Mouse (Mus musculus): ENCODE results near the gene D930048N14Rik. TPM values are rescaled to one million over a fixed set of nuclear protein-coding genes. Genes with fewer than 3 reads are reported as not detected.
A peak's percentile ranks its signal among the peaks of the same experiment; 100 is the strongest.
"Not testable (repeated sequence)": the region's sequence is repeated elsewhere in the genome, so short reads cannot be mapped to it uniquely, and the experiment has no call there.

D930048N14Rik gene
- 1.6 and 2.0 TPM in 2 replicates for polyA plus RNA-seq (2016; fragmentation: Nextera tagmentation; extraction: Ambion mirVana)

DNA sequence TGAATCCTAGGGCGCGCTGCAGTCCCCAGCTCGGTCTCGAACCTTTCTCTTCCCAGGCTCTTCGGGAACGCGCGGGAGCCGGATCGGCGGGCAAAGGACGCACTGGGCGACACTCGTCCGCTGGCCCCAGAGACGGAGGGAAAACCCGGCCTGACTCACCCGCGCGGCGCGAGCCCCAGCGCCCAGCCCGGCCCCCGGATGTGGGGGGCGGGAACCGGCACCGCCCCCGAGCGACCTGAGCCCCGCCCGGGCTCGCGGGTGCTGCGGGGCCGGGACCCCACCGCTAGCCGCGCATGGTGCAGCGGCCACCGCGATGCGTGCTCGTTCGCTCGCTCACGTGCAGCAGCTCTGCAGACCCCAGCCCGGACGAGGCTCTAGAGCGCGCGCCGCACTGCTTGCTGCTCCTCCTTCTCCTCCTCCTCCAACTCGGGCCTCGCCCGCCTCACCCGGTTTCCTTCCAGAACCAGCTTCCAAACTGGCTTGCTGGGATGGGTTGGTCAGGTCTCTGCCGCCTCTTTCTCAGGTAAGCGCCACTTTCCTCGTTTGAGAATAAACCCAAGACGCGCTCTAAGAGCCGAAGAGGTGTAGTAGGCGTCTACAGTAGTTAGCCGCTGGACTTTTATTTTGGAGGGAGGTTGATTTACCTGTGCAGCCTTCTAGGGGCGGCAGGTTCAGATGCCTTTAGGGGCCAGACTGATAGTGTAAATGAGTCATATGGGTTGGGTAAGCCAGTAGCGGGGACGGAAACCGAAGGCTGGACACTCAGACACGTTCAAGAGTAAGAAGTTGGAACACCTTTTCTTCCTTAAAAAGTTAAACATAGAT is at the start of gene D930048N14Rik, which contains the start of gene N4bp3:
Gene D930048N14Rik, plus strand, starts transcription at position 264 of the 825 bp plus-strand sequence.
Gene N4bp3, minus strand, starts transcription at position 152 of the 825 bp plus-strand sequence.
- peak; percentile 71 for DNase-seq (ENCODE audit: extremely low spot score, low spot score)
- H3K27me3 ChIP-seq (ENCODE audit: poor library complexity, severe bottlenecking) = peaks cover 32% of the 10 kb centered on the region
- no peaks in the 10 kb centered on the region for H3K9me3 ChIP-seq
- H3K27ac ChIP-seq = peak within 1 kb of the TSS; percentile 87
- H3K4me3 ChIP-seq = peak within 1 kb of the TSS; percentile 78
- H3K4me1 ChIP-seq = peaks cover 54% of the 10 kb centered on the region
- peaks cover under 1% of the 10 kb centered on the region; the same call in 1 of the 2 replicates for H3K36me3 ChIP-seq (replicated peaks)
- under 1% methylated on average over 70 of the region's 70 CpGs for WGBS

DNA sequence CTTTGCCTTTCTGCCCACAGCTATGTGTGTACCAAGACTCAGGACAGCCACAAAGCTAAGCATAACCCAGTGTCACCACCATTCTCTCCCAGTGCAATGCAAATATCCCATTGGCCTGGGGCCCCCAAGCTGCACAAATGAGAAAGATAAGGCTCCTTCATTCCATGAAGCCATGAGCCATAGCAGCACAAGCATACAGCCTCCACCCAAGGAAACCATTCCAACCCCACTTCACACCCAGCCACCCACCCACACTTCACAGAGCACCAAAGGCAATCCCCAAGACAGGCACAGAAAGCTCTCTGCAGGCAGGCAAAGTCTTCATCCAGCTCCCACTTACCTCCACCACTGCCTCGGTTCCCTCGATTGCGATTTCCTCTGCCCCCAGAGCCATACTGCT is 48.5 kb upstream of the D930048N14Rik start:
- peaks cover 89% of the 10 kb centered on the region for H3K36me3 ChIP-seq (replicated peaks)
- H3K27ac ChIP-seq = no peak overlapping the region
- H3K9me3 ChIP-seq = no peaks in the 10 kb centered on the region
- DNase-seq (ENCODE audit: extremely low spot score, low spot score) = no peak
- peaks cover 45% of the 10 kb centered on the region for H3K4me1 ChIP-seq
- WGBS = 89% methylated on average over 3 of the region's 3 CpGs
- H3K27me3 ChIP-seq (ENCODE audit: poor library complexity, severe bottlenecking) = no peaks in the 10 kb centered on the region
- H3K4me3 ChIP-seq = peak overlapping the region; percentile 21; the same call in 1 of the 2 replicates

DNA sequence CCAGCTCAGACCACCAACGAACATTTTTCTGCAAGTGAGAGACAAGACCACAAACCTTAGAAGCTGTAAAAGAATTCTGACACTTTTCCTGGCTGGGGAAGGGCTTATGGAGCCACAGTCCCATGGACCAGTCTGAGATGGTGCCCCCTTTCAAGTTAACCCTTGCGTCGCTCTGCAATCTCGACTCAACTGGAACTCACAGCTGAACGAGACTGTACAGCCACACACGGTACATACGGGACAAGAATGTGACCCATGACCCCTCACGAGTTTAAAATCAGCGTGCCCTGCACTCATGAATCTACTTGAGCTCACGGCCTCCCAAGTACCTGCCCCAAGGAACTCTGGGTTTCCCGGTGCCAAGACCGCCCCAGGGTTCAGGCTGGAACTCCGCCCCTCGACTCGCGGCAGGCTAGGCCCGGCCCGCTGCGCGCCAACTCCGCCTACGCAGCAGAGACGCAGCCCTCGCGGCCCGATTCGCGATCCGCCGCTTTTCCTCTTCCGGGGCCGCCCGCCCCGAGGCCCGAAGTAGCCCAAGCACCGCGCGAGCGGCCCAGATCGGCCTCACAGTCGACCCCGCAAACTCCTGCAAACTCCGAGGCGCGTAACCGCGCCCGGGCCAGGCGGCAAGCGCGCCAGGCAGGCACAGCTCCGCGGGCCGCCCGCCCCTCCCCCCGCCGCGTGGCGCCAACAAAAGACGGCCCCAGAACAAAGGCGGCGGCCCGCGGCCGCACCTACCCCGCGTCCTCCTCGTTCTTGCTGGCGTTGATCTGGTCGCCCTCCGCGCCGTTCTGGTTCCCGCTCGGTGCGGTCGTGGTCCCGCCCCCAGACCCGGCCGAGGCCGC is 44.9 kb upstream of the D930048N14Rik start:
- Histone ChIP-seq H3K36me3 (replicated peaks) (peaks cover 53% of the 10 kb centered on the region), H3K9me3 (no peaks in the 10 kb centered on the region), H3K4me3 (peak overlapping the region; percentile 74), H3K27me3 (ENCODE audit: poor library complexity, severe bottlenecking) (no peaks in the 10 kb centered on the region), H3K4me1 (peaks cover 51% of the 10 kb centered on the region), H3K27ac (peak overlapping the region; percentile 99)
- peak; percentile 72 for DNase-seq (ENCODE audit: extremely low spot score, low spot score)
- WGBS = under 1% methylated on average over 81 of the region's 81 CpGs

DNA sequence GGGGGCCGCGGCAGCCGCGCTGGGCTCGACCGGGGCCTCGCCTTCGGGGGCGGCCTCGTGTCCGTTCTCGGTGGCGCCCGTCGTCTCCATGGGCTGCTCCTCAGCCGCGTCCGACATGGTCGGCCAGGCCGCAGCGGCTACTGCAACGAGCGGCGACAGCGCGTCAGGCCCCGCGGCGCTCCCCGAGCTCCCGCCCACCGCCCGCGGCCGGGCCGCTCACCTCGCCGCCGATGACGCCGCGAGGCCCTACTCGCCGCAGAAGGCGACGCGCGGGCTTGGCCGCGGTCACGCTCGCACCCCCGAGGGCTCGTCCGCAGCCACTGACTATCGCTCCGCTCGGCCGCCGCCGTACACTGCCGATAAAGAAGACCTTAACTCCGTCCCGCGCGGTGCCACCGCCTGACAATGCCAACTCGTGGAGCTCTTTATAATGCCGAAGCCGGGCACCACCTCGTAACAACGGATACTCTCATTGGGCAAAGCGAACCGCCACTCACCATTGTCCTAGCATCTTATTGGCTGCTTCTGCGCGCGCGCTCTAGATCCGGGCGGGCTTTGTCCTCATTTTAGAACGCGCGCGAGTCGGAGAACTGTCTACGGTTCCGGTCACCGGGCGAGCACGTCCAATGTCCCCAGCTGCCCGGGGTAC is 44.2 kb upstream of the D930048N14Rik start, which contains the start of gene Hnrnpab:
Gene Hnrnpab, minus strand, starts transcription at position 401 of the 649 bp plus-strand sequence.
- Histone ChIP-seq H3K4me3 (peak within 1 kb of the TSS; percentile 74), H3K27me3 (ENCODE audit: poor library complexity, severe bottlenecking) (no peaks in the 10 kb centered on the region), H3K36me3 (replicated peaks) (peaks cover 46% of the 10 kb centered on the region), H3K4me1 (peaks cover 44% of the 10 kb centered on the region), H3K9me3 (no peaks in the 10 kb centered on the region), H3K27ac (peak within 1 kb of the TSS; percentile 99)
- under 1% methylated on average over 91 of the region's 91 CpGs for WGBS
- peak; percentile 99 for DNase-seq (ENCODE audit: extremely low spot score, low spot score)

DNA sequence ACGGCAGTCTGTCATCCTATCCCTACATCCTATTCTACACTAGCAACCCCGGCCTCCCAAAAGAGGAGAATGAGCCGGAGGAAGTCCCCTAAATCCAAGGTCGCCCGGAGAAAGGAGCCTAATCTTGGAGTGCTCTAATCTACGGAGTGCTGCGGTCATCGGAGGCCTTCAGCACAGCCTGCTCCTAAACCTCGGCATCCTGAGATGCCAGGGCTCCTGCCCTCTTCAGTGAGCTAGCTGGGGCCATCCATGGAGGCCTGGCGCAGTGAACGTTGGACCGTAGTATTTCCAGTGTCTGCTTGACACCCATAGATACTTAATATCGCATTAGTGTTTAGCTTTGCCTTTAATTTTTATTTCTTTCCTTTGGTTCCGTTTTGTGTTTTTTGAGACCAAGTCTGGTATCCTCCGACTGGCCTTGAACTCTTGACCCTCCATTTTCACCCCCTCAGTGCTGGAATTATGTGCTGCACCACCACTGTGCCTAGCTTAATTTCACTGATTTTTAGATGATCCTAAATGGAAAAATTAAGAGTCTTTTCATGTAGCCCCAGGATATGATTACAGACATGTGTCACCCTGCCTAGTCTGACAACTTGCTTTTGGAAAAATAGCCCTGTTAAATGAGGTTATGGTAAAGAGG is 43.5 kb upstream of the D930048N14Rik start:
- 12% methylated on average over 15 of the region's 15 CpGs for WGBS
- Histone ChIP-seq H3K4me1 (peaks cover 38% of the 10 kb centered on the region), H3K4me3 (peak overlapping the region; percentile 74), H3K27me3 (ENCODE audit: poor library complexity, severe bottlenecking) (no peaks in the 10 kb centered on the region), H3K36me3 (replicated peaks) (peaks cover 39% of the 10 kb centered on the region), H3K27ac (peak overlapping the region; percentile 99), H3K9me3 (no peaks in the 10 kb centered on the region)
- DNase-seq (ENCODE audit: extremely low spot score, low spot score) = no peak

DNA sequence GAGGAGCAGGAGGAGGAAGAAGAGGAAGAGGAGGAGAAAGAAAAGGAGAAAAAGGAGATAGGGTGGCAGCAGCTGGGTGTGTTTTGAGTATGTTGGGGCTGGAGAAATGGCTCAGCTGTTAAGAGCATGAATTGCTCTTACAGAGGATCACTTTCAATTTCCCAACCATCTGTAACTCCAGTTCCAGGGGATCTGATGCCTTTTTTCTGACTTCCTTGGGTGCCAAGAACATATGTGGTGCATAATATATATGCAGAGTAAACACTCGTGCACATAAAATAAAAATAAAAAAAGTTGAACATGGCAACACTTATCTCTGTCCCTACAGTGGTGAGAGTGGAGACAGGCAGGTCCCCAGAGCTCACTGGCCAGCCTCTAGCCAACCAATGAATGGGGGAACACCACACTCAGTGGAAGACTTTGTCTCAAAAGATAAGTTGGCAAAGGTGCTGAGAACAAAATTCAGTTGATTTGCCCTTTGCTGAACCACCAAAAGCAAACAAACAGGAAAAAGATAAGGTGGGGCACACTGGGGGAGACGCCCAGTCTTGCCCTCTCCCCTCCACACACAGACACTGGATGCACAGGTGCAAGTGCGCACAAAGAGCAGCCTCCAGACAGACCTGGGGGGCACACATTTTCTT is 41.4 kb upstream of the D930048N14Rik start:
- WGBS = 87% methylated on average over 3 of the region's 3 CpGs

DNA sequence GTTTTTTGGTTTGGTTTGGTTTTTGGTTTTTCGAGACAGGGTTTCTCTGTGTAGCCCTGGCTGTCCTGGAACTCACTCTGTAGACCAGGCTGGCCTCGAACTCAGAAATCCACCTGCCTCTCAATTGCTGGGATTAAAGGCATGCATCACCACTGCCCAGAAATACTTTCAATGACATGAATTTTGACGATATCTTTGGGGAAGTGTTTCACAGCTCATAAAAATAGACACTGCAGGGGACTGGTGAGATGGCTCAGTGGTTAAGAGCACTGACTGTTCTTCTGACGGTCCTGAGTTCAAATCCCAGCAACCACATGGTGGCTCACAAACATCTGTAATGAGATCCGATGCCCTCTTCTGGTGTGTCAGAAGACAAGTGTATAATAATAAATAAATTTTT is 40.8 kb upstream of the D930048N14Rik start:
- WGBS = 90% methylated on average over 5 of the region's 5 CpGs
- not testable (repeated sequence) for H3K4me3 ChIP-seq
- peaks cover 12% of the 10 kb centered on the region for H3K36me3 ChIP-seq (replicated peaks)

More for the DNA sequence above, 41.4 kb upstream of the D930048N14Rik start:
- DNase-seq (ENCODE audit: extremely low spot score, low spot score) = no peak
- no peak overlapping the region for H3K27ac ChIP-seq
- peaks cover 18% of the 10 kb centered on the region for H3K4me1 ChIP-seq
- no peak overlapping the region for H3K4me3 ChIP-seq
- no peaks in the 10 kb centered on the region for H3K9me3 ChIP-seq
- peaks cover 18% of the 10 kb centered on the region for H3K36me3 ChIP-seq (replicated peaks)
- H3K27me3 ChIP-seq (ENCODE audit: poor library complexity, severe bottlenecking) = no peaks in the 10 kb centered on the region

DNA sequence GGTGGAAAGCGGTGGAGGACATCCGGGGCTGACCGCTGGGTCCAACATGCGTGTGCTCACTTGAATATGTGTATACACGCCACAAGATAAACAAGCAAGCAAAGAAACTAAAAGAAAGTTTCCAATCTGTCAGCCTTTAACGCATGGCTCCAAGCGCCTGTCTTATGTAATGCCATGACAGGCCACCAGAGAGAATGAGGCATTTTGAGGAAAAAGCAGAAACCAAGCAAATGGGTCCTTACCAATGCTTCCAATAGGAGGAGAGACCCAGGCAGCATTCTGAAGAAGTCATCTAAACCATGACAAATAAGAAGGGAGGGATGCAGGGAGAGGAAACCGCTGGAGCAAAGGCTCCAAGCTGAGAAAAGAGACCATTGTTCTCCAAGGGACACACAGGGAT is 36.5 kb upstream of the D930048N14Rik start:
- WGBS = 82% methylated on average over 8 of the region's 8 CpGs
- H3K4me3 ChIP-seq = no peak overlapping the region

More for the DNA sequence above, 40.8 kb upstream of the D930048N14Rik start:
- not testable (repeated sequence) for DNase-seq (ENCODE audit: extremely low spot score, low spot score); H3K27ac ChIP-seq; H3K27me3 ChIP-seq (ENCODE audit: poor library complexity, severe bottlenecking); H3K9me3 ChIP-seq
- peaks cover 18% of the 10 kb centered on the region for H3K4me1 ChIP-seq

DNA sequence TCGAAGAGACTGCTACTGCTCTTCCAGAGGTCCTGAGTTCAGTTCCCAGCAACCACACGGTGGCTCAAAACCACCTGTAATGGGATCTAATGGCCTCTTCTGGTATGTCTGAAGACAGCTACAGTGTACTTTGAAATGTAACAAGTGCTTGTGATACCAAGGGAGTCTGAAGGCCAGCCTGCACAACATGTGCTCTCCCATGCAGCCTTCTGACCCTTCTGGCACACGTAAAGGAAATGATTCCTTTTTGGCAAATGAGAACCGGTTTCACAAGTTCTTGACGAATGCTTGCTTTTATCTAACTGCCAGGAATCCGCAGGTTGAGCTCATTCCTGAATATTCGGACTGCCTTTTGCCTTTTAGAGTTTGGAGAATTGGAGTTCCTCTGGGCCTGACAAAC is 35.6 kb upstream of the D930048N14Rik start:
- H3K4me3 ChIP-seq = peak overlapping the region; percentile 43
- H3K27ac ChIP-seq = peak overlapping the region; percentile 83
- H3K36me3 ChIP-seq (replicated peaks) = no peaks in the 10 kb centered on the region
- H3K9me3 ChIP-seq = no peaks in the 10 kb centered on the region
- DNase-seq (ENCODE audit: extremely low spot score, low spot score) = no peak
- no peaks in the 10 kb centered on the region for H3K27me3 ChIP-seq (ENCODE audit: poor library complexity, severe bottlenecking)
- peaks cover 22% of the 10 kb centered on the region for H3K4me1 ChIP-seq
- WGBS = 55% methylated on average over 7 of the region's 7 CpGs

More for the DNA sequence above, 36.5 kb upstream of the D930048N14Rik start:
- Histone ChIP-seq H3K27ac (no peak overlapping the region), H3K9me3 (no peaks in the 10 kb centered on the region), H3K4me1 (peaks cover 19% of the 10 kb centered on the region), H3K36me3 (replicated peaks) (no peaks in the 10 kb centered on the region), H3K27me3 (ENCODE audit: poor library complexity, severe bottlenecking) (no peaks in the 10 kb centered on the region)
- no peak for DNase-seq (ENCODE audit: extremely low spot score, low spot score)

DNA sequence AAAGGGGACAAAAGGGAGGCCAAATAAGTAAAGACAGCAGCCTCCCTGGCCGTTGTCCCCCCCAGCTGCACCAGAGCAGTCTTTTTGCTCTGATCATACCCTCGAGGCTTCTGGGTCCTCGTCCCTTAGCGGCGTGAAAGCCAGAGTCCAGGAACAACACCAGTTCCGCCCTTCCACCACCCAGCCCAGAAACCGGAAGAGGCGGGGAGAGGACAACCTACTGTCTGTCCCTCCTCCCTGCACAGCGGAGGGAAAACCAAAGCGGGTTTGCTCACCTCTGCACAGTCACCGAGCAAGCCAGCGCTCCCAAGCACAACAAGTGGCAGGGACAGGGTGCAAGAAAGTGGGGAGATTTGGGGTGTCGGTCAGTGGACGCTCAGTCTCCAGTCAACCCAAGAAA is 35.2 kb upstream of the D930048N14Rik start:
- H3K36me3 ChIP-seq (replicated peaks) = no peaks in the 10 kb centered on the region
- 4% methylated on average over 14 of the region's 14 CpGs for WGBS
- no peaks in the 10 kb centered on the region for H3K27me3 ChIP-seq (ENCODE audit: poor library complexity, severe bottlenecking)
- peak; percentile 72 for DNase-seq (ENCODE audit: extremely low spot score, low spot score)
- peaks cover 26% of the 10 kb centered on the region for H3K4me1 ChIP-seq
- H3K9me3 ChIP-seq = no peaks in the 10 kb centered on the region
- H3K4me3 ChIP-seq = peak overlapping the region; percentile 43
- H3K27ac ChIP-seq = peak overlapping the region; percentile 83

DNA sequence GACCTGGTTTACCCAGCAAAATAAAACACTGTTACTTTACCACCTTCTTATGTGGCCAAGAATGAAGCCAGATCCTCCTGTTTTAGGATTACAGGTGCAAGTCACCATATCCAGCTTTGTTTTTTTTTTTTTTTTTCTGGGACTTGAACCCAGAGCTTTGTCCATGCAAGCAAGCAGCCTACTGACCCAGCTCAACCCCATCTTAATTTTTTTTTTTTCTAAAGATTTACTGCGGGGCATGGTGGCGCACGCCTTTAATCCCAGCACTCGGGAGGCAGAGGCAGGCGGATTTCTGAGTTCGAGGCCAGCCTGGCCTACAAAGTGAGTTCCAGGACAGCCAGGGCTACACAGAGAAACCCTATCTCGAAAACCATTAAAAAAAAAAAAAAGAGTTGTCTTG is 34.6 kb upstream of the D930048N14Rik start:
- Histone ChIP-seq H3K27ac (peak overlapping the region; percentile 83), H3K4me1 (peaks cover 32% of the 10 kb centered on the region), H3K4me3 (peak overlapping the region; percentile 43)
- DNase-seq (ENCODE audit: extremely low spot score, low spot score); H3K9me3 ChIP-seq; H3K27me3 ChIP-seq (ENCODE audit: poor library complexity, severe bottlenecking); H3K36me3 ChIP-seq (replicated peaks): not testable (repeated sequence)
- 92% methylated on average over 7 of the region's 7 CpGs for WGBS

Data from forebrain, embryonic 10.5 days (tissue).